Mouse (Mus musculus) testis, adult 2 months (tissue): ENCODE data around the gene Cdca5.

ENCODE experiments used
- CTCF ChIP-seq: fragments of 200-500 bp; IDR thresholded peaks from 2 replicates; pipeline ENCODE4 v1.5.1; 2012; ENCODE audit warnings: low read depth, mild to moderate bottlenecking, inconsistent platforms, low read length, moderate library complexity; ENCODE audit not compliant: control insufficient read depth, insufficient read depth, insufficient replicate concordance
- POLR2A ChIP-seq: fragments of 200-500 bp; IDR thresholded peaks from 2 replicates; pipeline ENCODE4 v1.6.1; 2012; ENCODE audit warnings: low read depth, mild to moderate bottlenecking, inconsistent platforms, low read length, moderate library complexity; ENCODE audit not compliant: control insufficient read depth

GRCm38 (mm10) chr19:6048681-6049410 lies 35.9 kb upstream of the Cdca5 start:
- TF ChIP-seq POLR2A (no peak), CTCF (peak; percentile 4; the same call in 1 of the 2 replicates)
